In the genomic region with DNA sequence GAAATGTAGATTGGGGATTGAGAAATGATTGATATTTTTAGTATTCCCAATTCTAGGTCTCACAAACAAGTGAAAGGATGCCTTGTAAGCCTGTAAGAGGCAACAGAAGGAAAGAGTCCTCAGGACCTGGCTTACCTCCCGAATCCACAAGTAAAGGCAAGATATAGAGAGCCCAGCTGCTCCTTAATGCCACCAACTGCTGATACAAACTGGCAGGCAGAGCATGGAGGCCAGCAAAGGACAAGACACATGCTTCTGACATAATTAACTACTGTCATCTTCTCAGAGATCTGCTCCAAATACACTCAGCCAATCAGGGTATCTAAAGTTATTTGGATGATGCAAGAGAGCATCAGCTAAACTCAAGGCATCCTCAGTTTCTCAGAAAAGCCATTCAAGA, we compare ENCODE assay signal across 16 mouse cellular contexts.
DNase-seq lines count a peak whose midpoint lies in the region; ATAC-seq and TF ChIP-seq lines count a peak whose summit lies in the region.
"Had no signal": no experiment of that assay in that cellular context is flagged by ENCODE, and none has a peak within 500 bp of the region (broad histone marks: within the 10 kb centered on the region; RNA-seq: fewer than 3 reads in every experiment).

No protein-coding gene starts in this region.

- no peaks in the 10 kb centered on the region for H3K9me3 ChIP-seq in hindbrain, postnatal 0 days (ENCODE audit: low read length)
- H3K9me3 ChIP-seq in hindbrain, embryonic 14.5 days (ENCODE audit: control insufficient read depth, low read length), result no peaks in the 10 kb centered on the region
- H3K9me3 ChIP-seq: G1E; heart, embryonic 13.5 days; intestine, embryonic 15.5 days; limb, embryonic 15.5 days had no signal

- no peak overlapping the region for H3K4me3 ChIP-seq in hindbrain, postnatal 0 days (ENCODE audit: low read length)
- H3K4me3 ChIP-seq in hindbrain, embryonic 14.5 days (replicated peaks; ENCODE audit: low read length), result no peak overlapping the region
- H3K4me3 ChIP-seq: heart, embryonic 13.5 days; intestine, embryonic 15.5 days; limb, embryonic 15.5 days had no signal

- no peaks in the 10 kb centered on the region for H3K27me3 ChIP-seq in hindbrain, postnatal 0 days (ENCODE audit: insufficient read depth, low read length)
- H3K27me3 ChIP-seq in hindbrain, embryonic 14.5 days (ENCODE audit: control insufficient read depth, insufficient read depth, low read length), result no peaks in the 10 kb centered on the region
- H3K27me3 ChIP-seq: heart, embryonic 13.5 days; intestine, embryonic 15.5 days; limb, embryonic 15.5 days had no signal

- no peak overlapping the region for H3K4me2 ChIP-seq in hindbrain, postnatal 0 days (ENCODE audit: low read depth, low read length)
- no peak overlapping the region for H3K4me2 ChIP-seq in hindbrain, embryonic 14.5 days (replicated peaks)
- H3K4me2 ChIP-seq: heart, embryonic 13.5 days; intestine, embryonic 15.5 days; limb, embryonic 15.5 days had no signal

- H3K36me3 ChIP-seq in hindbrain, postnatal 0 days (ENCODE audit: insufficient read depth, low read length), result no peaks in the 10 kb centered on the region
- no peaks in the 10 kb centered on the region for H3K36me3 ChIP-seq in hindbrain, embryonic 14.5 days (replicated peaks; ENCODE audit: control insufficient read depth, insufficient read depth)
- H3K36me3 ChIP-seq: G1E; heart, embryonic 13.5 days; intestine, embryonic 15.5 days; limb, embryonic 15.5 days had no signal

- H3K9ac ChIP-seq in hindbrain, postnatal 0 days (replicated peaks; ENCODE audit: low read length), result no peak overlapping the region
- H3K9ac ChIP-seq in hindbrain, embryonic 14.5 days, result no peak overlapping the region
- H3K9ac ChIP-seq: heart, embryonic 13.5 days; intestine, embryonic 15.5 days; limb, embryonic 15.5 days had no signal

- 0 out of 2 replicates have a peak, but pooled peaks have one; percentile 32 for ATAC-seq in hindbrain, postnatal 0 days
- no peak for ATAC-seq in hindbrain, embryonic 14.5 days (ENCODE audit: low FRiP score)
- ATAC-seq: intestine, embryonic 15.5 days had no signal

- TF ChIP-seq CTCF in hindbrain, postnatal 0 days (IDR thresholded peaks at IDR 0.05; ENCODE audit: low read depth), result no peak

- no peak overlapping the region for H3K27ac ChIP-seq in hindbrain, postnatal 0 days
- H3K27ac ChIP-seq in hindbrain, embryonic 14.5 days, result no peak overlapping the region
- H3K27ac ChIP-seq: heart, embryonic 13.5 days; intestine, embryonic 15.5 days; limb, embryonic 15.5 days had no signal

- peak; percentile 35 for DNase-seq in hindbrain, postnatal 0 days (ENCODE audit: low spot score)
- DNase-seq in hindbrain, embryonic 14.5 days (ENCODE audit: low spot score), result no peak
- DNase-seq in cerebellum, adult 11 months, result peak; percentile 1
- DNase-seq in cerebellum, postnatal 10 days, result peak; percentile 74 to 82
- DNase-seq in layer of hippocampus, adult 9-11 months, result peak; percentile 56
- no peak for DNase-seq in spleen, adult 12 weeks (ENCODE audit: low spot score)
- no peak for DNase-seq in urinary bladder, postnatal 10 days (ENCODE audit: low spot score)
- DNase-seq: lung, adult 2 months; lung, postnatal 4 days; midbrain, embryonic 14.5 days; right cerebral cortex, postnatal 14 days; thymus, adult 2 months had no signal

- H3K4me1 ChIP-seq in hindbrain, postnatal 0 days (ENCODE audit: insufficient read depth, low read length), result no peaks in the 10 kb centered on the region
- no peaks in the 10 kb centered on the region for H3K4me1 ChIP-seq in hindbrain, embryonic 14.5 days (replicated peaks; ENCODE audit: control insufficient read depth, insufficient read depth, low read length)
- H3K4me1 ChIP-seq: heart, embryonic 13.5 days; intestine, embryonic 15.5 days; limb, embryonic 15.5 days had no signal

- 69% methylated on average over 1 of the region's 1 CpGs for WGBS in hindbrain, postnatal 0 days
- WGBS in hindbrain, embryonic 14.5 days, result 83% methylated on average over 1 of the region's 1 CpGs

Comparison
In these comparisons a context has a peak if more than half of its experiments do, and no peak if none do; other contexts are left out.
1. DNase-seq: peak in hindbrain, postnatal 0 days (single experiment), cerebellum, adult 11 months (single experiment), cerebellum, postnatal 10 days (2 of 2) and layer of hippocampus, adult 9-11 months (single experiment); none in hindbrain, embryonic 14.5 days (single experiment), spleen, adult 12 weeks (single experiment) and urinary bladder, postnatal 10 days (single experiment).